Mouse (Mus musculus): Measurements from ENCODE around the gene Gm527. TPM values are rescaled to one million over a fixed set of nuclear protein-coding genes. Genes with fewer than 3 reads are reported as not detected.

Gm527 gene
- total RNA-seq, 2 experiments from 2014 or later, result 2.6 to 4.2 TPM

Other genes with a start within 250 kb of the Gm527 start
- gene Klhl28, start 47.6 kb downstream of the Gm527 start, total RNA-seq (2021), result 1 to 10 TPM; 7.7 to 9.1 TPM
- 1 to 10 TPM; 7.8 to 9.4 TPM for gene Togaram1, start 47.9 kb downstream of the Gm527 start, total RNA-seq (2021)
- 10 to 100 TPM; 11.1 to 13.5 TPM for gene Prpf39, start 118.4 kb downstream of the Gm527 start, total RNA-seq (2021)
- 100 to 1,000 TPM; 197 TPM for gene Fkbp3, start 156.1 kb downstream of the Gm527 start, total RNA-seq (2021)
- 1 to 10 TPM; 2.1 to 2.6 TPM for gene Fancm, start 157.7 kb downstream of the Gm527 start, total RNA-seq (2021)

Measured in gastrocnemius, postnatal 14 days (tissue).